Mouse (Mus musculus): ENCODE measurements at regions not wholly inside any gene's neighbourhood (a gene's known extent, or its start where the extent isn't known, plus 50 kb on each side); places are given as distances from the start of the nearest gene placed in this dataset.

- no peak for TF ChIP-seq CTCF (IDR thresholded peaks at IDR 0.05; ENCODE audit: low read depth)
- TF ChIP-seq EP300 (IDR thresholded peaks at IDR 0.05; ENCODE audit: low read depth), result no peak
Measured at GRCm38 (mm10) chr7:133184905-133185594, 60.9 kb upstream of the Ctbp2 start.
